Mouse (Mus musculus) kidney, adult 2 months (tissue): ENCODE measurements around the gene Pi4kb. TPM values are rescaled to one million over a fixed set of nuclear protein-coding genes. Genes with fewer than 3 reads are reported as not detected.
"Not testable (repeated sequence)": the region's sequence is repeated elsewhere in the genome, so short reads cannot be mapped to it uniquely, and the experiment has no call there.

ENCODE experiments used
- DNase-seq: peaks from one replicate; pipeline ENCODE4 v3.0.0; 2021
- H3K27ac ChIP-seq: fragments of 200-500 bp; 2 replicates; pipeline ENCODE4 v1.5.1; 2012; ENCODE audit warnings: low read depth, low read length, control low read depth, inconsistent platforms; ENCODE audit not compliant: insufficient read depth
- H3K27me3 ChIP-seq: fragments of 200-500 bp; replicated peaks from 2 replicates; pipeline ENCODE4 v1.6.1; 2012; ENCODE audit warnings: mild to moderate bottlenecking, moderate library complexity, low read length, inconsistent platforms; ENCODE audit not compliant: control insufficient read depth, insufficient read depth
- H3K36me3 ChIP-seq: fragments of 200-500 bp; 2 replicates; pipeline ENCODE4 v1.6.1; 2012; ENCODE audit warnings: mild to moderate bottlenecking, moderate library complexity, low read length, inconsistent platforms; ENCODE audit not compliant: control insufficient read depth, insufficient read depth
- H3K4me1 ChIP-seq: fragments of 200-500 bp; 2 replicates; pipeline ENCODE4 v1.6.1; 2011; ENCODE audit warnings: low read length; ENCODE audit not compliant: control insufficient read depth, insufficient read depth
- H3K4me3 ChIP-seq: fragments of 200-500 bp; 2 replicates; pipeline ENCODE4 v1.5.1; 2011; ENCODE audit warnings: mild to moderate bottlenecking, low read depth, low read length, control low read depth; ENCODE audit not compliant: insufficient read depth
- CTCF ChIP-seq: fragments of 200-500 bp; conservative IDR thresholded peaks from 2 replicates; pipeline ENCODE4 v1.5.1; 2011; ENCODE audit warnings: low read depth, mild to moderate bottlenecking, control low read depth, low read length, moderate library complexity, mixed read lengths; ENCODE audit not compliant: insufficient read depth, insufficient read length
- POLR2A ChIP-seq: fragments of 200-500 bp; IDR thresholded peaks from one replicate; pipeline ENCODE4 v1.6.1; 2011; ENCODE audit warnings: low read depth, low read length, control low read depth
- WGBS: fragments of 180-500 bp; shearing (Covaris S2); methylation state at CpG from one replicate; pipeline ENCODE4 v1.1.7; 2018; 5-methylcytosine and 5-hydroxymethylcytosine counted together
- polyA plus RNA-seq: library from polyadenylated mRNA; depleted of rRNA; stranded (reverse); fragments of >200 nt; gene quantifications from 2 replicates; pipeline ENCODE4 v1.2.3, GENCODE M21; 2012

The Pi4kb gene
- polyA plus RNA-seq, 1 experiment: 35.9 TPM

DNA sequence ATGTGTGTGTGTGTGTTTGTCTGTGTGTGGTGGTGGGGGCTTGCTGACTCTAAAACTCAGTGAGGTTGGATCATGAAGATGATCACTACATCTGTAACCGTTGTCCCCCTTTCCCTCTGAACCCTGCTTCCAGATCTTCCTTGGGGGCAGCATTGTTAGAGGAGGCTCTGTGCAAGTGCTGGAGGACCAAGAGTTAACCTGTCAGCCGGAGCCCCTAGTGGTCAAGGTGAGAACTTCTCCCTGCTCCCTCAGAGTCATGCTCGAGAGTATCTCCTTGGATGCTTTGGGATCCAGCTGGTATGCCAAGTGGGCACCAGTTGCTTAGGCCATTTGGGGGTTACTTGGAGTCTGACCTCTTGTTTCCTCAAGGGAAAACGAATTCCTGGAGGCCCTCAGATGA, 30.8 kb upstream of the Pi4kb start:
- H3K4me3 ChIP-seq, H3K36me3 ChIP-seq, H3K27ac ChIP-seq, H3K27me3 ChIP-seq: not testable (repeated sequence)
- peak; percentile 37 for DNase-seq
- peak; percentile 46 for TF ChIP-seq CTCF
- peaks cover 12% of the 10 kb centered on the region; the same call in 1 of the 2 replicates for H3K4me1 ChIP-seq
- 23% methylated on average over 4 of the region's 4 CpGs for WGBS

DNA sequence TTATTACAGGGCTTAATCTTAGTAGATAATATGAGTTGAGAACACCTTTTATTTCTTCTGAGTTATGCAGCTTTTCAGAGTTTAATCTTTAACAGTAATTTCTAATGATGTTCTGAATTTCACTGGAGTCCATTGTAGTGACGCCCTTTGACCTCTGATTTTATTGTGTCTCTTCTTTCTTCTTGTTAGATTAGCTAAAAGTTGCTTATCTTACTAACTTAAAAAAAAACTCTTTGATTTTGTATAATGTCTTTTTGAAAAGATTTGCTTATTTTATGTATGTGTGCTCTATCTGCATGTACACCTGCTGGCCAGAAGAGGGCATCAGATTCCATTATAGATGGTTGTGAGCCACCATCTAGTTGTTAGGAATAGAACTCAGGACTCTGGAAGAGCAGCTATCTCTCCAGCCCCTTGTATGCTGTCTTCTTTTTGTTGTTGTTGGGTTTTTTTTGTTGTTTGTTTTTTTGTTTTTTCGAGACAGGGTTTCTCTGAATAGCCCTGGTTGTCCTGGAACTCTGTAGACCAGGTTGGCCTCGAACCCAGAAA, 26.4 kb upstream of the Pi4kb start:
- Histone ChIP-seq H3K27ac (no peak overlapping the region), H3K4me3 (no peak overlapping the region), H3K27me3 (no peaks in the 10 kb centered on the region), H3K4me1 (peaks cover 12% of the 10 kb centered on the region), H3K36me3 (no peaks in the 10 kb centered on the region)
- 61% methylated on average over 3 of the region's 3 CpGs for WGBS
- TF ChIP-seq CTCF: peak; percentile 15; the same call in 1 of the 2 replicates
- no peak for TF ChIP-seq POLR2A
- DNase-seq: peak; percentile 54

DNA sequence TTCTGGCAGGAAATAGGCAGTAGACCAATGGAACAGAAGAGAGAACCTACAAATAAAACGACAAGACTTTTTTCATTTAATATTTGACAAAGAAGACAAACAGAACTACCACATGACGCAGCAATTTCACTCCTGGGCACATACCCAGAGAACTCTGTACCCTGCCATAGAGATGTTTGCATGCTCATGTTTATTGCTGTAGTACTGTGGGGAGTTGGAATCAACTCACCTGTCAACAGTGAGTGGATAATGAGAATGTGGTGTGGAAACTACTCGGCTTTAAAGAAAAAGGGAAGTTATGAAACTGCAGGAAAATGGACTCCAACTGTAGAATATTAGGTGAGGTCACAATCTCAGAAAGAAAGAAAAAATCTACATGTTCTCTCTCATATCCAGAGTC, 24.9 kb upstream of the Pi4kb start:
- no peak for TF ChIP-seq CTCF
- no peak for TF ChIP-seq POLR2A
- H3K27ac ChIP-seq: peak overlapping the region; percentile 75; the same call in 1 of the 2 replicates
- peak; percentile 92 for DNase-seq

GRCm38 (mm10) chr3:94952806-94953205, 21.7 kb upstream of the Pi4kb start:
- Histone ChIP-seq H3K36me3 (no peaks in the 10 kb centered on the region), H3K4me1 (peaks cover 10% of the 10 kb centered on the region), H3K4me3 (peak overlapping the region; percentile 14; the same call in 1 of the 2 replicates), H3K27me3 (no peaks in the 10 kb centered on the region), H3K27ac (0 out of 2 replicates have a peak overlapping the region, but pooled peaks have one; percentile 10)
- DNase-seq: peak; percentile 67
- 55% methylated on average over 5 of the region's 5 CpGs for WGBS
- TF ChIP-seq POLR2A (no peak), CTCF (no peak)

More for the DNA sequence above, 24.9 kb upstream of the Pi4kb start:
- no peak overlapping the region for H3K4me3 ChIP-seq
- no peaks in the 10 kb centered on the region for H3K27me3 ChIP-seq
- 42% methylated on average over 3 of the region's 3 CpGs for WGBS
- H3K4me1 ChIP-seq: peaks cover 12% of the 10 kb centered on the region
- H3K36me3 ChIP-seq: no peaks in the 10 kb centered on the region

- H3K27ac ChIP-seq: peak overlapping the region; percentile 89
- H3K36me3 ChIP-seq: no peaks in the 10 kb centered on the region
- H3K27me3 ChIP-seq: no peaks in the 10 kb centered on the region
- no peak for DNase-seq
- H3K4me3 ChIP-seq: peak overlapping the region; percentile 79
- peaks cover 7% of the 10 kb centered on the region for H3K4me1 ChIP-seq
- TF ChIP-seq POLR2A (no peak), CTCF (no peak)
- WGBS: 9% methylated on average over 9 of the region's 9 CpGs
These were observed 21.2 kb upstream of the Pi4kb start for GRCm38 (mm10) chr3:94953384-94953763.

- H3K4me1 ChIP-seq: peaks cover 5% of the 10 kb centered on the region
- no peaks in the 10 kb centered on the region for H3K36me3 ChIP-seq
- H3K27me3 ChIP-seq: no peaks in the 10 kb centered on the region
- TF ChIP-seq CTCF (no peak), POLR2A (no peak)
- DNase-seq: peak; percentile 99
- WGBS: under 1% methylated on average over 50 of the region's 50 CpGs
- H3K4me3 ChIP-seq: peak within 1 kb of the TSS; percentile 85
- peak within 1 kb of the TSS; percentile 89 for H3K27ac ChIP-seq
These were observed 20.5 kb upstream of the Pi4kb start, which contains the start of gene Rfx5 for GRCm38 (mm10) chr3:94953764-94954616. Gene Rfx5, plus strand, starts transcription at chr3:94954075.

- Histone ChIP-seq H3K4me3 (no peak overlapping the region), H3K27me3 (no peaks in the 10 kb centered on the region), H3K36me3 (no peaks in the 10 kb centered on the region), H3K27ac (no peak overlapping the region), H3K4me1 (no peaks in the 10 kb centered on the region; the same call in 1 of the 2 replicates)
- no peak for TF ChIP-seq CTCF
- no peak for TF ChIP-seq POLR2A
- WGBS: 92% methylated on average over 8 of the region's 8 CpGs
- DNase-seq: no peak
These were observed 16.2 kb upstream of the Pi4kb start for GRCm38 (mm10) chr3:94958295-94958694.
